Mouse (Mus musculus) testis, postnatal 10 days (tissue): ENCODE measurements around the gene Spint5.
"Not testable (repeated sequence)": the region's sequence is repeated elsewhere in the genome, so short reads cannot be mapped to it uniquely, and the experiment has no call there.

Source experiments
- DNase-seq: peaks from one replicate; pipeline ENCODE4 v3.0.0; 2021; ENCODE audit warnings: low spot score

Spint5 gene

GRCm38 (mm10) chr2:164715005-164715404 is at the start of gene Spint5:
TSS of gene Spint5 (plus strand) at chr2:164715305.
- DNase-seq: no peak

GRCm38 (mm10) chr2:164670261-164670660 is 44.8 kb upstream of the Spint5 start:
- no peak for DNase-seq

DNA sequence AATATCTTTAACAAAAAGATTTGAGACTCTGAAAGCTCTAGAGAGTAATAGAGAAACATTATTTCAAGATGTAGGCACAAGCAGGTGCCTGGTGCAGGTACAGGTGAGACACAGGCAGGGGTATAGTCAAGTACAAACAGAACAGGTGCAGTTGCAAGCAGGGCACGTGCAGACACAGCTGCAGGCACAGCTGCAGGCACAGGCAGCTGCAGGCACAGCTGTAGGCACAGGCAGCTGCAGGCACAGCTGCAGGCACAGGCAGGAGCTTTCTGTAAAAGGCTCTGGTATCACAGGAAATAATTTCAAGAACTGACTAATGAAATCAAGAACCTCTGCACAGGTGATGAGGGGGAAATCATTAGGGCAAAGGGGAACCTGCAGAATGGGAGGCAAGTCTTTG is 44.2 kb upstream of the Spint5 start:
- DNase-seq: peak; percentile 17

GRCm38 (mm10) chr2:164673987-164674386 is 41.1 kb upstream of the Spint5 start, which contains the start of gene Wfdc11:
TSS of gene Wfdc11 (minus strand) at chr2:164674087.
- peak; percentile 31 for DNase-seq

- peak; percentile 46 for DNase-seq
Observed at GRCm38 (mm10) chr2:164676103-164676502, 39.0 kb upstream of the Spint5 start.

DNA sequence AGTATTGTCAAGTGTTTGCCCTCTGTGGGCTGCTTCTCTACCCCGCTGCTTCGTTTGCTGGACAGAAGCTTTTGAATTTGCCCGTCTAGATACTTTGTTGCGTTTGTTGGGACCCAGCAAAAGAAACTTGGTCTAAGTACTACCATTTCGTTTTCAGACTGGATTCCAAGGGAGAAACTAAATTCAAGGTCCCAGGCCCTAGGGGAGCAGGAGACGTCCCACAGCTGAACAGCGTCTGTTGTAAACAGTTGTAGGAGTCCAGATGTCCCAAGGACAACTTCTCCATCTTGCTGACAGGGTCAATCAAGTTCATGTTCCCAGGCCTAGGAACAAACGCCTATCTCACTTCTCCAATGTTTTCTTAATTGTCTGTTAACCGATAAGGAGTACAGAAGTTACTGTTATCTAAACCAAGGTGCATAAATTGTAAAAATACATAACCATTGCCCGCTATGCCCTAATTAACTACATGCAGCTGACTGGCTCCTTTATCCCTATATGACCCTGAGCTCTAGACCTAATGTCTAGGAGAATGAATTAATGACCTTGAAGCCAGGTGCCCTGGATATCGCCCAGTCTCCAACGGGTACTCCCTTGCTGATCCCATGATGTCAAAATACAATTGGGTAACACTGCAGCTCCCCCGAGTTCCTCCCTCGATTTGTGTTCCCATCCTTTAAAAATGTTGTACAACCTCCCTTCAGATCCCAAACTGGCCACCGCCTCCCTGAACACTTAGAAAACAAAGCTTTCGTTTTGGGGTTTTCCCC is 38.0 kb upstream of the Spint5 start:
- DNase-seq: peak; percentile 48

GRCm38 (mm10) chr2:164678848-164679625 is 36.1 kb upstream of the Spint5 start:
- DNase-seq: peak; percentile 91

GRCm38 (mm10) chr2:164679906-164680305 is 35.2 kb upstream of the Spint5 start:
- peak; percentile 41 for DNase-seq

GRCm38 (mm10) chr2:164684807-164685206 is 30.3 kb upstream of the Spint5 start, which contains the start of gene Wfdc13:
TSS of gene Wfdc13 (plus strand) at chr2:164685107.
- DNase-seq: peak; percentile 30

DNA sequence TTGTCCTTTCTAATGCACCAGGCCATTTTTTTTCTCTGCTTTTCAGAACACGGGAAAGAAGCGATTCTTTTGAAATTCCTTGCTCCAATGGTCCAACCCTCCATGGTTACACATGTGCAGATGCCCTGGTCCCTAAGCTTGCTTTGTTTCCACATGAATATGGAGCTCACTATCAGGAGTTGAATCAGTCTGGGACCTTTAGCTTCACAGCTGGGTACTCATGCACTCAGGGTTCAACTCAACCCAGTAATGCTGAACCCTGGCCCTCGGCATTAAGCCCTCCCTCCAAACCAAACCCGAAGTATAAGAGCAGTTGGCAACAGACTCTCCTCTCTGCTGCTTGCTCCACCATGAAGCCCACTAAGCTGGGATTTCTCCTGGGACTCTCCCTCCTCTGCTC is 16.9 kb upstream of the Spint5 start, which contains the start of gene Spint4:
Spint4 (plus strand) TSS at position 301 of the 400 bp plus-strand sequence.
- peak; percentile 12 for DNase-seq

GRCm38 (mm10) chr2:164700959-164701358 is 14.1 kb upstream of the Spint5 start:
- DNase-seq: no peak

DNA sequence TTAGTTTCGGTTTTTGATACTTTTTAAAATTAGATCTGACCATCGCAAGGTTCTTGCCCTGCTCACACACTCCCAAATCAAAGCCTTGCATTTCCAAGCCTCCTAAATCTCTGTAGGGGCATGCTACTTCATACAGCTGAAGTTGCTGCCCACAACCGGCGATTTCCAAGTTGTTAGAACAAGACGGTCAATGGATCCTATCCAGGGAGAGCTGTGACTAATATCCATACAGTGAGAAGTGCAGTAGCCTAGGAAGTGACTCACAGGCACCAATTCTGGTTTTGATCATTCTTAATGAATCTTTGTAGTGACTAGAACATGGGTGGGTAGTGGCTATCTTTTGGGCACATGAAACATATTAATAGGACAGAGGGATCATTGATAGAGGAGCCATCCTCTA is 13.3 kb upstream of the Spint5 start:
- DNase-seq: no peak

GRCm38 (mm10) chr2:164704235-164704634 is 10.9 kb upstream of the Spint5 start:
- no peak for DNase-seq

GRCm38 (mm10) chr2:164705328-164705727 is 9.8 kb upstream of the Spint5 start:
- no peak for DNase-seq

DNA sequence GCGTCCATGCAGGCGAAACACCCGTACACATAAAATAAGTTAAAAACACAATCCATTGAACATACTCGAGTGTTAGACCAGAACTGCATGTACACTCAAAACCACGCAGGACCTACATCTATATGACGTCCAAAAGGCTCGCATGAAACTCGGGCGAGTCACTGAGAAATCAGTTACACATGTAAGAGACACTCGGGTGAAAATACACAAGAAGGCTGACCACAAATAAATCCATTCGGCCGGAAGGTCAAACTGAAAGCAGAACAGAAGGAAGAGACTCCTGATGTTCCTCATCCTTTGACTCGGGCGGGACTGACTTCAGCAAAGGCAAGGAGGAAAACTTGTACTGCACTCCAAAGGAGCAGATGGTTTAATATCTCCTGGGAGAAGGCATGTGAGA is 9.1 kb upstream of the Spint5 start:
- no peak for DNase-seq

- not testable (repeated sequence) for DNase-seq
Observed at GRCm38 (mm10) chr2:164716194-164716786, 1.2 kb downstream of the Spint5 start.

DNA sequence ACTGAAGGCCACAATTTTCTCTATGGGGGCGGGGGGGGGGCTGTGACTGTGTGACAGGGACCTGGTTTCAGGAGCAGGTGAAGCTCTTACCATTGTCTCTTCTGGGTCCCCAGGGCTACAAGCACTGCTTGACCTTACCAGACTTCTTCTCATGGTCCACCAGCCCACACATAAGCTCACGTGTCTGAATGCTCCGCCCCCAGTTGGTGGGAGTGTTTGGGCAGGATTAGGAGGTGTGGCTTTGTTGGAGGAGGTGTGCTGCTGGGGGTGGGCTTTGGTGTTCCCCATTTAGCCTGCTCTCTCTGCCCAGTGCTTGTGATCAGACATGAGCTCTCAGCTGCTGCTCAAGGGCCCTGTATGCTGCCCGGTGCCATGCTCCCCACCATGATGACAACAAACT is 8.2 kb downstream of the Spint5 start:
- no peak for DNase-seq

- peak; percentile 86 for DNase-seq
Observed at GRCm38 (mm10) chr2:164725895-164726619, 11.0 kb downstream of the Spint5 start.

DNA sequence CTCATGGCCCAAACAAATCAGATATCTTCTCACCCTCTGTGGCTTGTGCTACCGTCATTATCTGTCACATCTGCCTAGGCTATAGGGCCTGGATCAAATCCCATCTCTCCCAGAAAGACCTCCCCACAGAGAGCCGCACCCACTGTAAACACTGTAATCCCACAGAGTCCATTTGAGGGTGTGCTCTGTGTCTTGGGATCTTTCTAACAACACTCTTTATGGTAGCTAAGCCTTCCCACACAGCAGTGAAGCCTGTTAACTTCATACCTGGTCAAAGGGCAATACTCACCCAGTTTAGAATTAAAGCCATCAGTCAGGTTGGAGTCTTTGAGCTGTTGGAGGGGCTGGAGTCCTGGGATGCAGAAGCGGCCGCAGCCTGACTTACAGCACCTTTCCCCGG is 16.6 kb downstream of the Spint5 start:
- no peak for DNase-seq

DNA sequence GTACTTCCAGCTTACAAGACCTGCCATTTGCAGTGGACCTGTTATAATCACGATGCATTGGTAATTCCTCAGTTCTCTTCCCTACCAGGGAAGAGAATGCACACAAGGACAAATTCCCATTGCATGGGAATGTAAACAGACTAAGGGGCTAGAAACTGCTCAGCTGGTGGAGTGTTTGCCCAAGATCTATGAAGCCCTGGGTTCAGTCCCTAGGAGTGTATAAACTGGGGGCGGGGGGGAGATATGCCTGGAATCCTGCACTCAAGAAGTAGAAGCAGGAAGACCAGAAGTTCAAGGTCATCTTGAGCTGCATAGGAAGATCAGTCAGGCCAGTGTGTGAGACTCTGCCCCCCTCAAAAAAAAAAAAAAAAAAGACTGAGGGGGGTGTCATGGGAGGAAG is 18.2 kb downstream of the Spint5 start:
- DNase-seq: no peak

DNA sequence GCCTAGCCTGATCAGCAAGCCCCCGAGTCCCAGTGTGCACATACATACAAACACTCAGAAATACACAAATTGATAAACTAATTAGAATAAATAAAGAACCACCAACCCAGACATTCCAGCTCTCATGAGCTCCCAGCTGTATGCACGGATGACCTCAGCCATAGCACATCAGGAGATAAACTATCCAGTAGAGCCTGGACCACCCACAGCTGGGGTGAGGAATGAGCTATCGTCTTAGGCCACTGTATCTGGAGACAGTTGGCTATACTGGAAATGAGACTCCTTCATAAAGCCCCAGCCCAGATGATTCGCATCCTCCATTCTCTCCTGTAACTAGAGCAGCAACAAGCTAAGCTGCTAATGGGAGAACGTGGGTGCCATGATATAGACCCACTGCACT is 19.7 kb downstream of the Spint5 start:
- no peak for DNase-seq

GRCm38 (mm10) chr2:164735446-164735845 is 20.3 kb downstream of the Spint5 start:
- DNase-seq: no peak
